Mouse (Mus musculus): ENCODE measurements around the gene Fndc3b. TPM values are rescaled to one million over a fixed set of nuclear protein-coding genes. Genes with fewer than 3 reads are reported as not detected.

The Fndc3b gene
- polyA plus RNA-seq, 2 experiments = 4.2 to 5.5 TPM

DNA sequence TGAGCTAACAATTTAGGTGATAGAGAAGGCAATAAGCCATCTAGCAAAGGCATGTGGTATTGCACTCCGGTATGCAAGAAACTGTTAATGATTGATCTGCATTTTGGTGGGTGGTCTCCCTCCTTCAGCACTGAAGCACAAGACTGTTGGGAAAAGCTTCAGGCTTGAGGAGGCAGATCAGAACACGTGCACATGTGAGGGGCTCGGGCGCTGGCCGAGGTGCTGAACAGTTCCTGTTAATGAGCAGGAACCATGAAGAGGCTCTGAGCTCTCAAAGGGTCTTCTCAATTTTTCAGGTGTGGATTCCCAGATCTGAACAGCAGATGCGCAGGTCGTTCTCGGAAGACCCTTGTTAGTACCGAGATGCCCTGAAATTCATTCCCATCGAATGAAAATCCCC lies 341.0 kb downstream of the Fndc3b start:
- H3K9me3 ChIP-seq (ENCODE audit: control insufficient read depth, low read length) = no peaks in the 10 kb centered on the region
- no peaks in the 10 kb centered on the region for H3K36me3 ChIP-seq (replicated peaks; ENCODE audit: control insufficient read depth, insufficient read depth, low read depth)
- peaks cover 24% of the 10 kb centered on the region for H3K27me3 ChIP-seq (ENCODE audit: control insufficient read depth, insufficient read depth, low read length)
- ATAC-seq (ENCODE audit: insufficient read depth) (no peak), DNase-seq (ENCODE audit: low read depth in 3 of 3, low spot score in 3 of 3) (no peak)
- TF ChIP-seq CTCF (IDR thresholded peaks at IDR 0.05; ENCODE audit: low read depth) (no peak), EP300 (IDR thresholded peaks at IDR 0.05; ENCODE audit: low read depth) (no peak)
- H3K4me1 ChIP-seq (replicated peaks; ENCODE audit: control insufficient read depth in 2 of 2, insufficient read depth in 2 of 2, low read length in 1 of 2) = no peaks in the 10 kb centered on the region
- no peak overlapping the region for H3K27ac ChIP-seq
- H3K4me3 ChIP-seq (ENCODE audit: insufficient read depth in 1 of 2, low read depth in 2 of 2, low read length in 2 of 2) = no peak overlapping the region
- no peak overlapping the region for H3K4me2 ChIP-seq (ENCODE audit: low read depth)
- WGBS (ENCODE audit: insufficient replicate concordance) = 4% methylated on average over 10 of the region's 10 CpGs
- no peak overlapping the region for H3K9ac ChIP-seq (replicated peaks)

Small RNAs within 50 kb of the gene (microRNA-seq; reads per million reads assigned to microRNA genes)
- gene Mir3092 = not detected

Other genes starting within 250 kb of the Fndc3b start
- gene Tmem212, start 185.1 kb upstream of the Fndc3b start, polyA plus RNA-seq (2012; rRNA removed) = not detected in 2 replicates
- gene Tmem212, start 185.1 kb upstream of the Fndc3b start, polyA plus RNA-seq (2014; fragmentation: Nextera tagmentation; extraction: Ambion mirVana) = not detected in 2 replicates
- 1.3 and 2.9 TPM in 2 replicates for gene Pld1, start 227.4 kb upstream of the Fndc3b start, polyA plus RNA-seq (2012; rRNA removed)
- 3.2 and 4.4 TPM in 2 replicates for gene Pld1, start 227.4 kb upstream of the Fndc3b start, polyA plus RNA-seq (2014; fragmentation: Nextera tagmentation; extraction: Ambion mirVana)

Data from liver, embryonic 14.5 days (tissue).